In genomic region chr9:121430379-121430778, GRCm38 (mm10) we compare ENCODE assay signal across 14 mouse cellular contexts.
DNase-seq lines count a peak whose midpoint lies in the region; ATAC-seq and TF ChIP-seq lines count a peak whose summit lies in the region.
"Had no signal": no experiment of that assay in that cellular context is flagged by ENCODE, and none has a peak within 500 bp of the region (broad histone marks: within the 10 kb centered on the region; RNA-seq: fewer than 3 reads in every experiment).

No protein-coding gene starts in this region.

- peaks cover 53% of the 10 kb centered on the region for H3K4me1 ChIP-seq in heart, embryonic 16.5 days (ENCODE audit: control insufficient read depth, insufficient read depth, low read length)
- peaks cover 52% of the 10 kb centered on the region for H3K4me1 ChIP-seq in liver, embryonic 12.5 days
- H3K4me1 ChIP-seq in limb, embryonic 13.5 days: peaks cover 20% of the 10 kb centered on the region

- no peak overlapping the region for H3K4me2 ChIP-seq in heart, embryonic 16.5 days (ENCODE audit: low read depth, low read length)
- no peak overlapping the region for H3K4me2 ChIP-seq in liver, embryonic 12.5 days
- 0 out of 2 replicates have a peak overlapping the region, but pooled peaks have one; percentile 9 for H3K4me2 ChIP-seq in limb, embryonic 13.5 days (replicated peaks)
- H3K4me2 ChIP-seq: stomach, embryonic 15.5 days had no signal

- no peak overlapping the region for H3K4me3 ChIP-seq in heart, embryonic 16.5 days (ENCODE audit: low read length)
- no peak overlapping the region for H3K4me3 ChIP-seq in liver, embryonic 12.5 days
- H3K4me3 ChIP-seq in gastrocnemius, adult 2 months: peak overlapping the region; percentile 40
- no peak overlapping the region for H3K4me3 ChIP-seq in limb, embryonic 13.5 days
- H3K4me3 ChIP-seq: midbrain, embryonic 10.5 days; stomach, embryonic 15.5 days had no signal

- no peaks in the 10 kb centered on the region for H3K27me3 ChIP-seq in heart, embryonic 16.5 days (ENCODE audit: control insufficient read depth, insufficient read depth, low read length)
- no peaks in the 10 kb centered on the region for H3K27me3 ChIP-seq in liver, embryonic 12.5 days (replicated peaks)
- no peaks in the 10 kb centered on the region for H3K27me3 ChIP-seq in limb, embryonic 13.5 days
- H3K27me3 ChIP-seq: stomach, embryonic 15.5 days had no signal

- no peaks in the 10 kb centered on the region for H3K36me3 ChIP-seq in heart, embryonic 16.5 days (ENCODE audit: control insufficient read depth, insufficient read depth)
- no peaks in the 10 kb centered on the region for H3K36me3 ChIP-seq in liver, embryonic 12.5 days
- H3K36me3 ChIP-seq in limb, embryonic 13.5 days: no peaks in the 10 kb centered on the region
- H3K36me3 ChIP-seq: stomach, embryonic 15.5 days had no signal

- intact Hi-C loops in gastrocnemius, adult 2 months (cut with DNase I): loop anchor here (5.0 kb wide), 1 partner anchor 33 kb away; no protein-coding TSS in a partner anchor

- H3K9ac ChIP-seq in heart, embryonic 16.5 days (ENCODE audit: low read length): 0 out of 2 replicates have a peak overlapping the region, but pooled peaks have one; percentile 17
- no peak overlapping the region for H3K9ac ChIP-seq in liver, embryonic 12.5 days
- H3K9ac ChIP-seq in limb, embryonic 13.5 days: 0 out of 2 replicates have a peak overlapping the region, but pooled peaks have one; percentile 13
- H3K9ac ChIP-seq: stomach, embryonic 15.5 days had no signal

- peak overlapping the region; percentile 66 for H3K27ac ChIP-seq in heart, embryonic 16.5 days (ENCODE audit: low read length)
- H3K27ac ChIP-seq in liver, embryonic 12.5 days: 0 out of 2 replicates have a peak overlapping the region, but pooled peaks have one; percentile 15
- peak overlapping the region; percentile 83 for H3K27ac ChIP-seq in gastrocnemius, adult 2 months
- H3K27ac ChIP-seq in limb, embryonic 13.5 days: peak overlapping the region; percentile 55
- H3K27ac ChIP-seq: midbrain, embryonic 10.5 days; stomach, embryonic 15.5 days had no signal

- ATAC-seq in heart, embryonic 16.5 days (replicated peaks; ENCODE audit: extremely low read depth, insufficient read depth, low FRiP score): no peak
- ATAC-seq in liver, embryonic 12.5 days: no peak
- peak; percentile 60 for ATAC-seq in limb, embryonic 13.5 days (ENCODE audit: low FRiP score, low read depth)

- no peaks in the 10 kb centered on the region for H3K9me3 ChIP-seq in heart, embryonic 16.5 days (replicated peaks; ENCODE audit: control insufficient read depth, low read length)
- H3K9me3 ChIP-seq in liver, embryonic 12.5 days (replicated peaks): no peaks in the 10 kb centered on the region
- H3K9me3 ChIP-seq in limb, embryonic 13.5 days: no peaks in the 10 kb centered on the region
- H3K9me3 ChIP-seq: midbrain, embryonic 10.5 days; stomach, embryonic 15.5 days had no signal

- TF ChIP-seq CTCF in gastrocnemius, adult 2 months (IDR thresholded peaks at IDR 0.05): no peak

- 27% methylated on average over 6 of the region's 6 CpGs for WGBS in heart, embryonic 16.5 days
- 71% methylated on average over 6 of the region's 6 CpGs for WGBS in liver, embryonic 12.5 days (ENCODE audit: insufficient replicate concordance)
- WGBS in limb, embryonic 13.5 days: 28% methylated on average over 6 of the region's 6 CpGs

- DNase-seq in heart, postnatal 4 days: no peak
- no peak for DNase-seq in liver
- DNase-seq in gastrocnemius, adult 2 months: peak; percentile 60
- DNase-seq in adrenal gland, postnatal 4 days (ENCODE audit: low spot score in 2 of 2): no peak
- no peak for DNase-seq in cerebellum, adult 11 months
- DNase-seq: cerebellum, adult 9-11 months; layer of hippocampus, postnatal 36 days; lung, adult 18-20 months; right cerebral cortex, adult 18-20 months had no signal

Comparison
In these comparisons a context has a peak if more than half of its experiments do, and no peak if none do; other contexts are left out.
1. H3K27ac ChIP-seq: peak in every context shown above with its lines; median percentile 83 in gastrocnemius, adult 2 months; 66 in heart, embryonic 16.5 days; 55 in limb, embryonic 13.5 days; 15 in liver, embryonic 12.5 days.